Mouse (Mus musculus) bone marrow macrophage, adult 2 months (primary cell): ENCODE data around the gene Cnot1.

Experiments
- CTCF ChIP-seq: IDR thresholded peaks from 2 replicates; pipeline ENCODE4 v1.5.1; 2012; ENCODE audit warnings: low read depth, mild to moderate bottlenecking, low read length, moderate library complexity
- POLR2A ChIP-seq: IDR thresholded peaks from 2 replicates; pipeline ENCODE4 v1.6.1; 2012; ENCODE audit warnings: mild to moderate bottlenecking, low read depth, low read length, borderline replicate concordance

DNA sequence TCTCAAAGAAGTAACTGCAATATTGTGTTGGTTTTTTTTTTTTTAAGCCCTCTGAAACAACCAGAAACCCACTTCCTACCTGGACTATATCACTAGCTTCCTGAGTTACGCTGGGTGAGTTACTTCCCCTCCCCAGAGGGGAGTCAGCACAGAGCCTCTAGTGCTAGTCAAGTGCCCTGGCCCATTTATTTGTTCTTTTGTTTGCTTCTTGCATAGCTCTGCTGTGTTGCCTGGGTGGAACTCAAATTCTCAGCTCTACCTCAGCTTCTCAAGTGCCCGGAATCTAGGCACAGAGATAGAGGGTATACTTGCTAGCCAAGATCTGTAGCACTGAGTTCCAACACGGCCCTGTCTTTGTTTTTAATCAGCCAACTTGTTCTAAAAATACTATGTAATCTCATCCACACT is 2.9 kb upstream of the Cnot1 start:
- TF ChIP-seq CTCF, result no peak
- TF ChIP-seq POLR2A, result no peak
